Mouse (Mus musculus) liver, adult 2 months (tissue): Measurements from ENCODE around the gene Phf1. TPM values are rescaled to one million over a fixed set of nuclear protein-coding genes. Genes with fewer than 3 reads are reported as not detected.
"Not testable (repeated sequence)": the region's sequence is repeated elsewhere in the genome, so short reads cannot be mapped to it uniquely, and the experiment has no call there.

Experiments
- DNase-seq: peaks from one replicate; pipeline ENCODE4 v3.0.0-alpha.2; 2011; ENCODE audit warnings: low read depth, low spot score; ENCODE audit errors: extremely low read depth
- H3K27ac ChIP-seq: fragments of 200-500 bp; replicated peaks from 2 replicates; pipeline ENCODE4 v1.5.1; 2012; ENCODE audit warnings: low read depth, mild to moderate bottlenecking, control low read depth, inconsistent platforms, low read length; ENCODE audit not compliant: insufficient read depth
- H3K27me3 ChIP-seq: fragments of 200-500 bp; 2 replicates; pipeline ENCODE4 v1.6.1; 2012; ENCODE audit warnings: mild to moderate bottlenecking, moderate library complexity, low read length, inconsistent platforms; ENCODE audit not compliant: control insufficient read depth, insufficient read depth
- H3K36me3 ChIP-seq: fragments of 200-500 bp; 2 replicates; pipeline ENCODE4 v1.6.1; 2012; ENCODE audit warnings: low read length, inconsistent platforms; ENCODE audit not compliant: control insufficient read depth, insufficient read depth
- H3K4me1 ChIP-seq: fragments of 200-500 bp; 2 replicates; pipeline ENCODE4 v1.6.1; 2011; ENCODE audit warnings: low read length; ENCODE audit not compliant: control insufficient read depth, insufficient read depth
- H3K4me3 ChIP-seq: fragments of 200-500 bp; 2 replicates; pipeline ENCODE4 v1.5.1; 2011; ENCODE audit warnings: low read depth, mild to moderate bottlenecking, control low read depth, low read length, moderate library complexity; ENCODE audit not compliant: insufficient read depth
- H3K79me2 ChIP-seq: fragments of 200-500 bp; 2 replicates; pipeline ENCODE4 v1.6.1; 2012; ENCODE audit warnings: inconsistent platforms, mild to moderate bottlenecking, low read length, moderate library complexity; ENCODE audit not compliant: control insufficient read depth, insufficient read depth
- H3K9ac ChIP-seq: fragments of 200-500 bp; 2 replicates; pipeline ENCODE4 v1.6.1; 2012; ENCODE audit warnings: low read depth, mild to moderate bottlenecking, control low read depth, inconsistent platforms, low read length
- CTCF ChIP-seq: fragments of 200-500 bp; IDR thresholded peaks from 2 replicates; pipeline ENCODE4 v1.5.1; 2011; ENCODE audit warnings: low read depth, low read length, control low read depth
- POLR2A ChIP-seq: fragments of 200-500 bp; IDR thresholded peaks from 2 replicates; pipeline ENCODE4 v1.6.1; 2011; ENCODE audit warnings: low read length, control low read depth; ENCODE audit not compliant: insufficient read depth; ENCODE audit errors: extremely low read depth
- WGBS: fragments of 180-500 bp; shearing (Covaris S2); methylation state at CpG from one replicate; pipeline ENCODE4 v1.1.7; 2018; 5-methylcytosine and 5-hydroxymethylcytosine counted together
- polyA plus RNA-seq: library from polyadenylated mRNA; depleted of rRNA; stranded (reverse); fragments of >200 nt; gene quantifications from 2 replicates; pipeline ENCODE4 v1.2.3, GENCODE M21; 2012
- total RNA-seq: library from RNA; depleted of rRNA; stranded (reverse); fragments of >200 nt; gene quantifications from 2 replicates; pipeline ENCODE4 v1.2.3, GENCODE M21; 2014

The Phf1 gene
- total and polyA plus RNA-seq, 2 experiments = 4.2 to 35.0 TPM

- WGBS = 91% methylated on average over 15 of the region's 15 CpGs
- Histone ChIP-seq H3K4me1 (peaks cover 4% of the 10 kb centered on the region; the same call in 1 of the 2 replicates), H3K9ac (no peak overlapping the region)
Observed at GRCm38 (mm10) chr17:26974547-26974946, 41.7 kb downstream of the Phf1 start.

GRCm38 (mm10) chr17:26975415-26975814, 42.6 kb downstream of the Phf1 start:
- 0 out of 2 replicates have a peak, but pooled peaks cover 2% of the 10 kb centered on the region for H3K36me3 ChIP-seq
- H3K4me3 ChIP-seq = no peak overlapping the region
- TF ChIP-seq POLR2A = no peak
- no peak for TF ChIP-seq CTCF
- no peak overlapping the region for H3K27ac ChIP-seq
- no peak for DNase-seq
- H3K27me3 ChIP-seq = no peaks in the 10 kb centered on the region
- peaks cover 4% of the 10 kb centered on the region; the same call in 1 of the 2 replicates for H3K4me1 ChIP-seq
- no peak overlapping the region for H3K9ac ChIP-seq
- H3K79me2 ChIP-seq = peaks cover 10% of the 10 kb centered on the region

More at GRCm38 (mm10) chr17:26974547-26974946, 41.7 kb downstream of the Phf1 start:
- Histone ChIP-seq H3K36me3 (0 out of 2 replicates have a peak, but pooled peaks cover 2% of the 10 kb centered on the region), H3K79me2 (peaks cover 10% of the 10 kb centered on the region), H3K27ac (no peak overlapping the region), H3K27me3 (no peaks in the 10 kb centered on the region), H3K4me3 (no peak overlapping the region)
- TF ChIP-seq POLR2A (no peak), CTCF (no peak)
- DNase-seq = no peak

- not testable (repeated sequence) for H3K79me2 ChIP-seq, H3K9ac ChIP-seq, H3K36me3 ChIP-seq, H3K27me3 ChIP-seq, H3K27ac ChIP-seq, DNase-seq, H3K4me3 ChIP-seq, H3K4me1 ChIP-seq
- WGBS = 92% methylated on average over 6 of the region's 6 CpGs
Observed at GRCm38 (mm10) chr17:26977354-26977753, 44.5 kb downstream of the Phf1 start.

GRCm38 (mm10) chr17:26979426-26979825, 46.6 kb downstream of the Phf1 start:
- Histone ChIP-seq H3K27me3 (no peaks in the 10 kb centered on the region), H3K36me3 (0 out of 2 replicates have a peak, but pooled peaks cover 2% of the 10 kb centered on the region), H3K79me2 (no peaks in the 10 kb centered on the region; the same call in 1 of the 2 replicates), H3K4me1 (no peaks in the 10 kb centered on the region; the same call in 1 of the 2 replicates), H3K9ac (no peak overlapping the region), H3K4me3 (no peak overlapping the region), H3K27ac (no peak overlapping the region)
- no peak for TF ChIP-seq POLR2A
- no peak for TF ChIP-seq CTCF
- no peak for DNase-seq
- WGBS = 66% methylated on average over 2 of the region's 2 CpGs

- H3K36me3 ChIP-seq = 0 out of 2 replicates have a peak, but pooled peaks cover 2% of the 10 kb centered on the region
- 72% methylated on average over 2 of the region's 2 CpGs for WGBS
- H3K4me1 ChIP-seq = 0 out of 2 replicates have a peak, but pooled peaks cover 2% of the 10 kb centered on the region
- H3K79me2 ChIP-seq = no peaks in the 10 kb centered on the region
- DNase-seq = no peak
- no peak overlapping the region for H3K9ac ChIP-seq
- H3K4me3 ChIP-seq = no peak overlapping the region
- no peaks in the 10 kb centered on the region for H3K27me3 ChIP-seq
- no peak for TF ChIP-seq POLR2A
- no peak for TF ChIP-seq CTCF
- no peak overlapping the region for H3K27ac ChIP-seq
Observed at GRCm38 (mm10) chr17:26981050-26981449, 48.2 kb downstream of the Phf1 start.

- 86% methylated on average over 4 of the region's 4 CpGs for WGBS
- no peaks in the 10 kb centered on the region for H3K36me3 ChIP-seq
- no peak overlapping the region for H3K27ac ChIP-seq
- no peaks in the 10 kb centered on the region for H3K27me3 ChIP-seq
- H3K79me2 ChIP-seq = no peaks in the 10 kb centered on the region
- no peak for TF ChIP-seq POLR2A
- no peak for TF ChIP-seq CTCF
- no peak overlapping the region for H3K4me3 ChIP-seq
- 0 out of 2 replicates have a peak, but pooled peaks cover 2% of the 10 kb centered on the region for H3K4me1 ChIP-seq
- DNase-seq = no peak
- no peak overlapping the region for H3K9ac ChIP-seq
Observed at GRCm38 (mm10) chr17:26983382-26983781, 50.5 kb downstream of the Phf1 start.
